Mouse (Mus musculus) thymus, postnatal 14 days (tissue): Measurements from ENCODE around the gene Rpl11.

ENCODE experiments used
- DNase-seq: peaks from one replicate; pipeline ENCODE4 v3.0.0; 2021

Gene Rpl11

DNA sequence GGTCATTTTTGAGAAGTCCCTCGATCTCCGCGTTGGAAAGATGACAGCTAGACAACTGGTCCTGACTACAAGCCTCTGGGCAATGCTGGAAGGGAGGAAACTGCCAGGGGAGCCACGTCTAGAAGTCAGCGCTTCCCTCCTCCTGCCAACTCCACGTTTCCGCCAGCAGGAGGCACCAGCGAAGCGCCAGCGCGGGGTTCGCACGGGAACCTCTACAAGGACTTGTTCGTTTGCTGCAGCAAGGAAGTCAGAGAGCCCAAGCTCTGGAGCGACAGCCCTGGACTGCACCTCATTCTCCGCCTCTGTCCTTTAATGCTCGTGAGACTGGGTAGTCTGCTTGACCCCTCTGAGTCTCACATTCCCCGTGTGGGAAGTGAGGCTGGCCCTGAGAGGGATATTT is 16.7 kb upstream of the Rpl11 start:
- DNase-seq = peak; percentile 91

DNA sequence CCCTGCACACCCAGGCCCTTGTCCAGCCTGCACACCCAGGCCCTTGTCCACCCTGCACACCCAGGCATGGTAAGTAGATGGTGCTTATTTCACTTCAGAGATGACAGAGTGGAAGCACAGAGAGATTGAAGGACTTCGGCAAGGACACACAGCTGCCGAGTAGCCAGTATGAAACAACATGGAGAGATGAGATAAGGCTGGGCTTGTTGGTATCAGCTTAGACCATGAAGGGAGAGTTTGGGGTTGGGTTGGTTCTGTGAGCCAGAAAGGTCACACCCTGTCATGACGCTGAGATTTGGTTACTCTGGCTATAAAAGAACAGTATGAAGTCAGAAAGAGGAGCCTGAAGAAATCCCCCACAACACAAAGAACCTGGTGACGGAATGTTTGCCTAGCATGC is 16.1 kb upstream of the Rpl11 start:
- no peak for DNase-seq

DNA sequence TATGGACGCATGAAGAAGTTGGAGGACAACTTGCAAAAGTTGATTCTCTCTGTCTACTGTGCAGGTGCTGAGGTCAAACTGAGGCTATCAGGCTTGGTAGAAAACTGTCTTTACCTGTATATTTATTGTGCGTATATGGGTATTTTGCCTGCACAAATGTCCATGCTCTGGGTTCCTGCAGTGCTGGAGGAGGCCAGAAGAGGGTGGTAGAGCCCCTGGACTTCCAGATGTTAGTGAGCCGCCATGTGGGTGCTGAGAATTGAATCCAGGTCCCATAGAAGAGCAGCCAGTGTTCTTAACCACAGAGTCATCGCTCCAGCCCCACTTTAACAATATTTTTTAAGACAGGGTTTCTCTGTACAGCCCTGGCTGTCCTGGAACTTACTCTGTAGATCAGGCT is 9.9 kb upstream of the Rpl11 start:
- DNase-seq = no peak

- DNase-seq = peak; percentile 57
Observed at GRCm38 (mm10) chr4:136059800-136060488, 6.7 kb upstream of the Rpl11 start.

DNA sequence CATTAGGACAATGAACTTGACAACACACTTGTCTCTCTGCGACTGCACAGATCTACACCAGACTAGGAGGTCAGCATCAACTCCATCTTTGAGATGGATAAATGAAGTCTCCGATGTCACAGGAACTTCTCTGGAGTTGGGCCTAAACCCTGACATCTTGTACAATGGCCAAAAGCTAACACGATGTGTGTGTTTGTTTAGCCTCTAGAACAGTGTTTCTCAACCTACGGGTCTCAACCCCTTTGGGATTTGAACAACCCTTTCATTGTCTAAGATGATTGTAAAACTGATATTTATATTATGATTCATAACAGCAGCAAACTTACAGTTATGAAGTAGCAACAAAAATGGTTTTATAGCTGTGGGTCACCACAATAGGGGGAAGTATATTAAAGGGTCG is 4.7 kb upstream of the Rpl11 start:
- DNase-seq = no peak

GRCm38 (mm10) chr4:136056030-136056429 is 2.8 kb upstream of the Rpl11 start:
- no peak for DNase-seq

DNA sequence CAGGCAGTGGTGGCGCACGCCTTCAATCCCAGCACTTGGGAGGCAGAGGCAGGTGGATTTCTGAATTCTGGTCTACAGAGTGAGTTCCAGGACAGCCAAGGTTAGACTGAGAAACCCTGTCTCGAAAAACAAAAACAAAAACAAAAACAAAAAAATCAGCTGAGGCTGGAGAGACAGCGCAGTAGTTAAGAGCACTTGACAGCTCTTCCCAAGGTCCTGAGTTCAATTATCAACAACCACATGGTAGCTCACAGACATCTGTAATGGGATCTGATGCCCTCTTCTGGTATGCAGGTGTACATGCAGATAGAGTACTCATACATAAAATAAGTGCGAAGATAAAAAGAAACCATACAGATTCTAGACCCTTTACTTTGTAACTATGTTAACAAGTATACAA is 615 bp upstream of the Rpl11 start:
- DNase-seq = no peak

DNA sequence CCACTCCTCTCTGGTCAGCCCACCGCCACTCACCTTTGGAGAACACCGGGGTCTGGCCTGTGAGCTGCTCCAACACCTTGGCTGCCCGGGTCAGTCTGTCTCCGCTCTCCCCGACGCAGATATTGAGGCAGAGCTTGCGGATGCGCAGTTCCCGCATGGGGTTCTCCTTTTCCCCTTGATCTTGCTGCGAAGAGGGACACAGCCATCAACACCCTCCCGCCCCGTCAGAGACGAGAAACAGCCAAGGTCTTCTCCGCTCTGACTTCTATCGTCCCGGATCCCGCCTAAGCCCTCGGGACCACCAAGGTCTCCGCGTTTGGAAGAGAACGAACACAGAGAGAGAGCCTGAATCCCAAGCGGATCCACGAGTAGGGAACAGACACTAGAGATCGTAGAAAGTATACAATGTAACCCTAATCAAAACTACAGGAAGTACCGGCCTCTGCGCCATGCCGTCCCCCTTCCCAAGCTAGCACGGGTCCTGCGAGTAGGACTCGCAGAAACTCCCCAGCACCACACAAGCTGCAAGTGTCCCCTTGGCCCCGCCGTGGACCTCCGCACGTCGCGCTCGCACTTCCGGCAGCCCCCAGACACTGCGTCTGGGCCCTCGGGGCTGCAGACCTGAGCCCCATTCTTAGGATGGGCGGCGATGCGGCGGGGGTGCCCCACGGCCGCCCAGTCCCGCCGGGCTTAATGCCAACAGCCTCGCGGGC is 538 bp downstream of the Rpl11 start:
- DNase-seq = no peak

DNA sequence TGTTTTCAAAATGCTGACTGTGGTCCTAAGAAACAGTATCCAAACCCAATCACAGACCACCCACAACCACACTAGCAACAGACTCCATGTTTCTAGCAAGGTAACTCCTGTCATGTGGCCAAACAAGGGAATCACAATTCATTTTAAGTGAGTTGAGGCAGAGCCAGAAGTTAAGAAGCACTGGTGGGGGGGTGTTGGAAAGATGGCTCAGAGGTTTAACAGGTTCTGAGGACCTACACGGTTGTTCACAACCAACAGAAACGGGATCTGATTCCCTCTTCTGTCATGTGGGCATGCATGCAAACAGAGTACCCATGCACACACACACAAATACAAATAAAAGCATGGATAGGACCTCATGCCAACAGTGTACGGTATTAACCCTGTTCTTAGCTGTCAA is 1.2 kb downstream of the Rpl11 start:
- DNase-seq = no peak

DNA sequence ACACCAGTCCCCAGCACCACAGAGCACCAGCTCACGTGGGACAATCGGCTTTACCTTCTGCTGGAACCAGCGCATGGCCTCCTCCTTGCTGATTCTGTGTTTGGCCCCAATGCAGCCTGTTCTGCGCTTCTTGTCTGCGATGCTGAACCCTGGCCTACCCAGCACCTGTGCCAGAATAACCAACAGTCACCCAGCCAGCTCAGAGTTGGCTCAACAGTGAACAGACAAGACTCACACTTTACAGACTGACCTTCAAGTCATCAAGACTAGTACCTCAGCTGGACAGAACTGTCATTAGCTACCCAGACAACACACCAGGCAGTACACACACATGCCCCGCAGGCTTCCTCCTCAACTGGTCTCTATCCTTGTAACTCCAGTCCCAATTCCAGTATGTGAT is 3.0 kb downstream of the Rpl11 start:
- no peak for DNase-seq

- DNase-seq = no peak
Observed at GRCm38 (mm10) chr4:136048291-136049032, 4.8 kb downstream of the Rpl11 start.

GRCm38 (mm10) chr4:136047626-136048025 is 5.6 kb downstream of the Rpl11 start:
- DNase-seq = no peak

DNA sequence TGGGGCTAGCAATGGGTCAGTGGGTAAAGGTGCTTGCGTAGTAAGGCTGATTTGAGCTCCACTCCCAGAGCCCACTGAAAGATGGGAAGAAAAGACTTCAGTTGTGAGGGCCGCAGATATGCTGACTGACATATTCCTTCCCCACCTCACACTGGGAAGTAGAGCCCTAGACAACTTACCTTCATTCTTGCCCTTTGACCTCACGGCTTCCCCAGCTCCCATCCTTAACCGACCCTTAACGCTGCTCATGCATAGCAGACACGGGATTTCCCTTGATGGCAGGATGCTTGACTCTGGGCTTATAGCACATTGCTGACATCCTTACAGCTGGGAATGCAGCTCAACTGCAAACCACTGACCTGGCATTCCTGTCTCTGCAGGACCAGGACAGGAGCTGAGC is 6.3 kb downstream of the Rpl11 start:
- DNase-seq = no peak

GRCm38 (mm10) chr4:136045091-136045490 is 8.1 kb downstream of the Rpl11 start:
- peak; percentile 50 for DNase-seq

GRCm38 (mm10) chr4:136043784-136044400 is 9.3 kb downstream of the Rpl11 start:
- peak; percentile 33 for DNase-seq

GRCm38 (mm10) chr4:136035078-136035477 is 18.1 kb downstream of the Rpl11 start:
- no peak for DNase-seq

DNA sequence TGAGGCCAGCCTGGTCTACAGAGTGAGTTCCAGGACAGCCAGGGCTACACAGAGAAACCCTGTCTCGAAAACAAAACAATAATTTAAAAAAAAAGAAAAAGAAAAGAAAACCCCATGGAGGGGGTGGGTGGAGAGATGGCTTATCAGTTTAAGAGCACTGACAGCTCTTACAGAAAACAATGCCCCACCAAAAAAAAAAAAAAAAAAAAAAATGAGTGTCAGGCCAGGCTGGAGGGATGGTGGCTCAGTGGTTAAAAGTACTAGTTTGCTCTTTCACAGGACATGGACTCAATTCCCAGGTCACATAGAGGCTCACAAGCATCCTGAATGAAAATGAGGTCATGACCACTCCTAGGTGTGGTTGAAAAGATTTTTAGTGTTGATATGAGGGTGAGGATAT is 20.0 kb downstream of the Rpl11 start:
- no peak for DNase-seq

GRCm38 (mm10) chr4:136030968-136031909 is 22.0 kb downstream of the Rpl11 start:
- peak; percentile 26 for DNase-seq

DNA sequence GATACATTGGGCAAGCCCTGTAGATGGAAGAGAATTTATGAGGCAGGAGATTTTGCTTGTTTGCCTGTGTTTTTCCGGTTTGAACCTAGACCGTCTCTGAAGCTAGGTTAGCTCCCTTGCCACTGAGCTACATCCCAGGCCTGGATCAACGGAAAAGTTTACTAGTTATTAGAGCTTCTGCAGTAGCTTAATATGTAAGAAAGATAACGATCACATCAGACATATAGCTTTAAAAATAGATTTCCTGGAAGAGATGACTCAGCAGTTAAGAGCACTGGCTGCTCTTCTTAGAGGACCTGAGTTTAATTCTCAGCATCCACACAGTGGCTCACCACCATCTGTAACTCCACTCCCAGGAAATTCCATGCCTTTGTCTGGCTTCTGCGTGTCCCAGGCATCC is 24.5 kb downstream of the Rpl11 start:
- DNase-seq = no peak

DNA sequence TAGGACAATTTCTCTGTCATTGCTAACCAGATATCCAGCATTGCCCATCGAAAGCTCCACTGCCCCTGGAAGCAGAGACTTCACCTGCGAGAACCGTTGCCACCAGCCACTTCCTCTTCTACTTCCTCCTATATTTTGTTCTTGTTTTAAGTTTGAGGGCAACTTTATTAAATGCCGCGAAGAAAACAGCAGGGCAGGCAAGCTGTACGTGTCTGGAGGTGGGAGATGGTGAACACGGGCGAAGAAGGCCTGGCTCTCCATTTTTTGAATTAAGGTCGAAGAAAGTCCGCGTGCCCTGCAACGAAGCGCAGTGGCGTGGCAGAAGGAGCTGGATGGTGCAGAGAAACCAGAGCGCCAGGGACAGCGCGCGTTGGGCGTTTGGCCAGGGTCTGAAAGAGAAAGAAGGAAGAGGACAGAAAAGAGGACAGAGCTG is 25.1 kb downstream of the Rpl11 start:
- DNase-seq = peak; percentile 55

DNA sequence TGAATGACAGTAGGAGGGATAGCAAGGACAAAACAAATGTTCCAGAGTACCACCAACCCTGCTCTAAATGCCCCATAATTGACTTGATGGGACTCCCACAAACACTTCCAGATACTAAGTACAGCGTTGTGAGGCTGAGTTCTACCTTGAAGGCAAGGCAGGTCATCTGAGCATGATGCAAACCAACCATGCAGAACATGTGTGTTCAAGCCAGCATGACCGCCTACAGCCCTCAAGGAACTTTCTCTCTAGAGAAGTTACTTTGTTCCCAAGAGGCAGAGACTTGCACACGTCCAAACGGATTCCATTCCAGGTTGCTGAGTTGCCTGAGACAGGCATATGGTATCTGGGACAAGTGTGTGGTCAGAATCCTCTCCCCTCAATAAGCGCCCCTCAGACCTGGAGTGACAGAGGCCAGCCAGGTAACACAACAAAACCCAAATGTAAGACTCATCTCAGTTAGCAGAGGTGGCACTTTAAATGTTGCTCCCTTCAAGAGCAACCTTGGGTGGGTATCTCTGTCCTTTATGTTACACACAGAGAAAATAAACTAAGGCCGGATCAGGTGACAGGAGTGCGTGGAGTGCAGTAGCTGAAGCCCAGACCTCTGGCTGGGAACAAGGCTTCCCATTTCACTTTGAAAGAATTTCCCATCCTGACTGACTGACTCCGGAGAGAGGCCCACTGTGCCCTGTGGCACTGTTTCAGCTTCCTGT is 25.7 kb downstream of the Rpl11 start:
- no peak for DNase-seq

DNA sequence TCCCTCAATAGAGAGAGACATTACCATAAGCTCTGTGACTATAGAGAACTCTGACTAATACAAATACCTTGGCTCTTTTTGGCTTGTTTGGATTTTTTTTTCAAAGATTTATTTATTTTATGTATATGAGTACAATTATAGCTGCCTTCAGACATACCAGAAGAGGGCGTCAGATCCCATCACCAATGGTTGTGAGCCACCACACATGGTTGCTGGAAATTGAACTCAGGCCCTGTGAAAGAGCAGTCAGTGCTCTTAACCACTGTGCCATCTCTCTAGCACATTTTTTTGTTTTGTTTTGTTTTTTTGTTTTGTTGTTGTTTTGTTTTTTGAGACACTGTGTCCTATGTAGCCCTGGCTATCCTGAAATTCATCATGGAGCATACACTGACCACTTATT is 27.9 kb downstream of the Rpl11 start:
- DNase-seq = no peak
